Mouse (Mus musculus): ENCODE measurements around the gene Ttpal. TPM values are rescaled to one million over a fixed set of nuclear protein-coding genes. Genes with fewer than 3 reads are reported as not detected.

The Ttpal gene
- polyA plus RNA-seq, 1 experiment from 2014 or later, result 47.6 TPM

Other genes starting within 250 kb of the Ttpal start
- 1.5 TPM in 2 replicates for gene Jph2, start 204.3 kb upstream of the Ttpal start, polyA plus RNA-seq (2016; fragmentation: Nextera tagmentation; extraction: Ambion mirVana)
- 85.4 and 87.3 TPM in 2 replicates for gene Oser1, start 177.6 kb upstream of the Ttpal start, polyA plus RNA-seq (2016; fragmentation: Nextera tagmentation; extraction: Ambion mirVana)
- 7.5 and 10.4 TPM in 2 replicates for gene Gdap1l1, start 163.8 kb upstream of the Ttpal start, polyA plus RNA-seq (2016; fragmentation: Nextera tagmentation; extraction: Ambion mirVana)
- 10.7 and 11.0 TPM in 2 replicates for gene Fitm2, start 129.7 kb upstream of the Ttpal start, polyA plus RNA-seq (2016; fragmentation: Nextera tagmentation; extraction: Ambion mirVana)
- gene R3hdml, start 110.0 kb upstream of the Ttpal start, polyA plus RNA-seq (2016; fragmentation: Nextera tagmentation; extraction: Ambion mirVana), result not detected in 2 replicates
- not detected in 2 replicates for gene Hnf4a, start 95.5 kb upstream of the Ttpal start, polyA plus RNA-seq (2016; fragmentation: Nextera tagmentation; extraction: Ambion mirVana)
- gene Serinc3, start 42.8 kb downstream of the Ttpal start, polyA plus RNA-seq (2016; fragmentation: Nextera tagmentation; extraction: Ambion mirVana), result 26.1 and 27.0 TPM in 2 replicates
- gene Pkig, start 56.1 kb downstream of the Ttpal start, polyA plus RNA-seq (2016; fragmentation: Nextera tagmentation; extraction: Ambion mirVana), result 119 and 128 TPM in 2 replicates
- gene Ada, start 147.9 kb downstream of the Ttpal start, polyA plus RNA-seq (2016; fragmentation: Nextera tagmentation; extraction: Ambion mirVana), result 6.9 and 8.6 TPM in 2 replicates
- 0.17 and 0.22 TPM in 2 replicates for gene Ccn5, start 218.5 kb downstream of the Ttpal start, polyA plus RNA-seq (2016; fragmentation: Nextera tagmentation; extraction: Ambion mirVana)